Mouse (Mus musculus) myocyte (in vitro differentiated cells): ENCODE measurements around the gene Epha3.

Experiments
- CEBPB ChIP-seq: IDR thresholded peaks from 2 replicates; pipeline ENCODE4 v1.6.1; 2011; ENCODE audit warnings: mild to moderate bottlenecking, moderate library complexity; ENCODE audit not compliant: poor library complexity, insufficient read depth, severe bottlenecking
- MAX ChIP-seq: IDR thresholded peaks from one replicate; pipeline ENCODE4 v1.6.1; 2011; ENCODE audit warnings: low read depth, mild to moderate bottlenecking, control low read depth
- POLR2A ChIP-seq: IDR thresholded peaks from one replicate; pipeline ENCODE4 v1.6.1; 2011; ENCODE audit warnings: low read depth, mild to moderate bottlenecking, control low read depth, moderate library complexity; ENCODE audit not compliant: insufficient read length
- REST ChIP-seq: IDR thresholded peaks from one replicate; pipeline ENCODE4 v1.6.1; 2011; ENCODE audit warnings: mild to moderate bottlenecking, control low read depth, moderate library complexity; ENCODE audit not compliant: insufficient read depth, insufficient read length
- USF1 ChIP-seq: IDR thresholded peaks from one replicate; pipeline ENCODE4 v1.6.1; 2011; ENCODE audit warnings: low read depth, mild to moderate bottlenecking, control low read depth, moderate library complexity

DNA sequence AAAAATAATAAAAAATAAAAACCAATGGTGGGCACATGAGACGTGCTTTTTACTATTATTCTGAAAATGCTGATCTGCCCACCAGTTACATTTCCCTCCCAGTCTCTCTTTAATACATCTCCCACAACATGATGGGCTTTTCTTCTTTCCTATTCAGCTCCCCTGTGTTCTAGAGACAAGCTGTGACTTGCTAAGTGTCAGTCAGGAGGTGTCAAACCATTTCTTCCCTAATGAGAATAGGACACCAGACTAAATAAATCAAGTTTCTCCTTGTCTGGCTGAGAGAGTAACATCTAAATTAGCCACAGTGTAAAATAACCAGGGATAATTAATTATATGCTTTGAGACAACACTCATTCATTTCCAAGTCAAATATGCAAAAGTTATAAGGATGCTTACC, 144.7 kb downstream of the Epha3 start:
- TF ChIP-seq POLR2A (no peak), REST (no peak), CEBPB (no peak), MAX (no peak), USF1 (no peak)
